Mouse (Mus musculus): ENCODE measurements around the gene Tex21. TPM values are rescaled to one million over a fixed set of nuclear protein-coding genes. Genes with fewer than 3 reads are reported as not detected.

Gene Tex21
- total and polyA plus RNA-seq, 2 experiments from 2014 or later: not detected

GRCm38 (mm10) chr12:76264325-76264965 lies 17.9 kb upstream of the Tex21 start:
- Histone ChIP-seq H3K4me3 (ENCODE audit: low read depth, low read length) (no peak overlapping the region), H3K36me3 (ENCODE audit: insufficient read depth, low read length) (no peaks in the 10 kb centered on the region), H3K4me2 (ENCODE audit: low read depth, low read length, poor library complexity, severe bottlenecking) (peak overlapping the region; percentile 26; the same call in 1 of the 2 replicates), H3K27me3 (ENCODE audit: insufficient read depth, low read length) (no peaks in the 10 kb centered on the region), H3K27ac (ENCODE audit: low read depth, low read length) (peak overlapping the region; percentile 2), H3K9ac (replicated peaks; ENCODE audit: low read length, poor library complexity, severe bottlenecking) (no peak overlapping the region), H3K4me1 (ENCODE audit: insufficient read depth, low read length) (no peaks in the 10 kb centered on the region), H3K9me3 (ENCODE audit: low read length) (no peaks in the 10 kb centered on the region)
- WGBS: 76% methylated on average over 9 of the region's 9 CpGs
- TF ChIP-seq CTCF (IDR thresholded peaks at IDR 0.05): no peak
- DNase-seq (ENCODE audit: low spot score) (peak; percentile 74), ATAC-seq (ENCODE audit: low FRiP score) (0 out of 2 replicates have a peak, but pooled peaks have one; percentile 56)

- no peak overlapping the region for H3K4me3 ChIP-seq (ENCODE audit: low read depth, low read length)
- no peak overlapping the region for H3K9ac ChIP-seq (replicated peaks; ENCODE audit: low read length, poor library complexity, severe bottlenecking)
- no peak for ATAC-seq (ENCODE audit: low FRiP score)
- no peaks in the 10 kb centered on the region for H3K4me1 ChIP-seq (ENCODE audit: insufficient read depth, low read length)
- peak overlapping the region; percentile 2; the same call in 1 of the 2 replicates for H3K27ac ChIP-seq (ENCODE audit: low read depth, low read length)
- WGBS: 47% methylated on average over 1 of the region's 1 CpGs
- no peak for TF ChIP-seq CTCF (IDR thresholded peaks at IDR 0.05)
- no peaks in the 10 kb centered on the region for H3K9me3 ChIP-seq (ENCODE audit: low read length)
- no peaks in the 10 kb centered on the region for H3K36me3 ChIP-seq (ENCODE audit: insufficient read depth, low read length)
- no peak overlapping the region for H3K4me2 ChIP-seq (ENCODE audit: low read depth, low read length, poor library complexity, severe bottlenecking)
- DNase-seq (ENCODE audit: low spot score): no peak
- no peaks in the 10 kb centered on the region for H3K27me3 ChIP-seq (ENCODE audit: insufficient read depth, low read length)
Measured at GRCm38 (mm10) chr12:76263876-76264275, 17.3 kb upstream of the Tex21 start.

- Histone ChIP-seq H3K9me3 (ENCODE audit: low read length) (no peaks in the 10 kb centered on the region), H3K27ac (ENCODE audit: low read depth, low read length) (no peak overlapping the region), H3K4me3 (ENCODE audit: low read depth, low read length) (no peak overlapping the region), H3K9ac (replicated peaks; ENCODE audit: low read length, poor library complexity, severe bottlenecking) (no peak overlapping the region), H3K36me3 (ENCODE audit: insufficient read depth, low read length) (no peaks in the 10 kb centered on the region), H3K4me1 (ENCODE audit: insufficient read depth, low read length) (no peaks in the 10 kb centered on the region), H3K4me2 (ENCODE audit: low read depth, low read length, poor library complexity, severe bottlenecking) (no peak overlapping the region), H3K27me3 (ENCODE audit: insufficient read depth, low read length) (no peaks in the 10 kb centered on the region)
- ATAC-seq (ENCODE audit: low FRiP score) (no peak), DNase-seq (ENCODE audit: low spot score) (no peak)
- TF ChIP-seq CTCF (IDR thresholded peaks at IDR 0.05): no peak
- 91% methylated on average over 4 of the region's 4 CpGs for WGBS
Measured at GRCm38 (mm10) chr12:76262918-76263317, 16.4 kb upstream of the Tex21 start.

GRCm38 (mm10) chr12:76261556-76261955 lies 15.0 kb upstream of the Tex21 start:
- Histone ChIP-seq H3K4me2 (ENCODE audit: low read depth, low read length, poor library complexity, severe bottlenecking) (no peak overlapping the region), H3K4me3 (ENCODE audit: low read depth, low read length) (no peak overlapping the region), H3K27me3 (ENCODE audit: insufficient read depth, low read length) (no peaks in the 10 kb centered on the region), H3K9me3 (ENCODE audit: low read length) (no peaks in the 10 kb centered on the region), H3K36me3 (ENCODE audit: insufficient read depth, low read length) (no peaks in the 10 kb centered on the region), H3K4me1 (ENCODE audit: insufficient read depth, low read length) (no peaks in the 10 kb centered on the region), H3K27ac (ENCODE audit: low read depth, low read length) (no peak overlapping the region), H3K9ac (replicated peaks; ENCODE audit: low read length, poor library complexity, severe bottlenecking) (no peak overlapping the region)
- ATAC-seq (ENCODE audit: low FRiP score): no peak
- no peak for DNase-seq (ENCODE audit: low spot score)
- 92% methylated on average over 4 of the region's 4 CpGs for WGBS
- no peak for TF ChIP-seq CTCF (IDR thresholded peaks at IDR 0.05)

DNA sequence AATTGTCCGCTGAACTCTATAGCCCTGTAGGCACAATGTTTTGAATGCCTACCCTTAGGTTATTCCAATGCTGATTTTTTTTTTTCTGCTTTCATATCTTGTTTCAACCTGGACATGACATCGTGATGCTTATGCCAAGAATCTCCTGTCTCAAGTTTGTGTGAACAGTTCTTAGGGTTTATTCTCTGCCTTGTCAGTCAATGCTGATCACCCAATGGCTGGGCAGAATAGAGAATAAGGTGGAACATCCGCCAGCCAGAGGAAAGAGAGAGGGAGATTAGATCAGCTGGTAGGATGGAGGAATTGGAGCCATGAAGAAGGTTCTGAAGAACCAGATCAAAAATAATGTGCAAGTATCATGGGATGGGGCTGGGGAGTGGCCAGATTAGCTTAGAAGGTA lies 14.1 kb upstream of the Tex21 start:
- no peaks in the 10 kb centered on the region for H3K36me3 ChIP-seq (ENCODE audit: insufficient read depth, low read length)
- WGBS: 90% methylated on average over 3 of the region's 3 CpGs
- no peak overlapping the region for H3K27ac ChIP-seq (ENCODE audit: low read depth, low read length)
- no peak for TF ChIP-seq CTCF (IDR thresholded peaks at IDR 0.05)
- DNase-seq (ENCODE audit: low spot score): no peak
- H3K4me1 ChIP-seq (ENCODE audit: insufficient read depth, low read length): no peaks in the 10 kb centered on the region
- H3K27me3 ChIP-seq (ENCODE audit: insufficient read depth, low read length): no peaks in the 10 kb centered on the region
- no peaks in the 10 kb centered on the region for H3K9me3 ChIP-seq (ENCODE audit: low read length)
- H3K4me3 ChIP-seq (ENCODE audit: low read depth, low read length): no peak overlapping the region
- no peak for ATAC-seq (ENCODE audit: low FRiP score)
- no peak overlapping the region for H3K9ac ChIP-seq (replicated peaks; ENCODE audit: low read length, poor library complexity, severe bottlenecking)
- H3K4me2 ChIP-seq (ENCODE audit: low read depth, low read length, poor library complexity, severe bottlenecking): no peak overlapping the region

GRCm38 (mm10) chr12:76256114-76256843 lies 9.7 kb upstream of the Tex21 start:
- Histone ChIP-seq H3K4me2 (ENCODE audit: low read depth, low read length, poor library complexity, severe bottlenecking) (peak overlapping the region; percentile 61), H3K9me3 (ENCODE audit: low read length) (no peaks in the 10 kb centered on the region), H3K4me3 (ENCODE audit: low read depth, low read length) (peak overlapping the region; percentile 60), H3K4me1 (ENCODE audit: insufficient read depth, low read length) (no peaks in the 10 kb centered on the region), H3K9ac (replicated peaks; ENCODE audit: low read length, poor library complexity, severe bottlenecking) (peak overlapping the region; percentile 69; the same call in 1 of the 2 replicates), H3K36me3 (ENCODE audit: insufficient read depth, low read length) (no peaks in the 10 kb centered on the region), H3K27me3 (ENCODE audit: insufficient read depth, low read length) (no peaks in the 10 kb centered on the region), H3K27ac (ENCODE audit: low read depth, low read length) (no peak overlapping the region)
- ATAC-seq (ENCODE audit: low FRiP score) (no peak), DNase-seq (ENCODE audit: low spot score) (no peak)
- WGBS: 9% methylated on average over 17 of the region's 17 CpGs
- TF ChIP-seq CTCF (IDR thresholded peaks at IDR 0.05): no peak
